Mouse (Mus musculus): ENCODE results near the gene Kif16b. TPM values are rescaled to one million over a fixed set of nuclear protein-coding genes. Genes with fewer than 3 reads are reported as not detected.

The Kif16b gene
- polyA plus RNA-seq, 1 experiment = 13.7 TPM

DNA sequence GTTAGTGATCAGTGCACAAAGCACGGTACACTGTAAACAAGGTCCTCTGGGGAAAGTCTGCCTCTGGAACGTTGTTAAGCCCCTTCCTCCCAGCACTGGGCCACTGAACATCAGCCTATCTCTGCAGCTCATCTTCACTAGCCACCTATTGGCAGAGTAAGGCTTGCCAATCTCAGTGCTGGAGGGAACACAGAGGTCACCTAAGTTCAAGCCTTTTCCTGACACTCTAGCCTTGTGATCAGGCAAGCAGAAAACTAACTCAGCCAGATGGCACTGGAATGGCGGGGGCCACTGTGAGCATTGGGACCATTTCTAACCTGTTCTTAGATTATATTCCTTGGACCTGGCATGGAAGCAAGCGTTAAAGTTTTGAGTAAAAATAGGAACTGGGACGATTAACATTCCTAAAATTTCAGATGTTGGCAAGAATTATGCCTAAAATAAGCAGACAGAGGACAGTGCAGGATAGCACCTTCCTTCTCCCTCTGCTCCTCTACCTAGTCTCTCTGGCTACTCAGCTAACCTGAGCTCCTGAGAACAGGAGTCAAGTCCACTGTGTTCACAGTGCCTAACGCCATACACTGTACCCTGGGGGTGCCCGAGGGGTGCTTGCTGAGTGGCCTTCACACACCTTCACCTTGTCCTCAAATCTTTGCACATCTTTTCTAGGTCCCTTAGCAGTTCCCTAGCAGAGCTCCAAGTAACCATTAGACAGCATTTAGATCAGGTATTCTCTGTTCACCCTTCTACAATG is 18.3 kb downstream of the Kif16b start:
- H3K4me3 ChIP-seq (ENCODE audit: insufficient read depth, low read depth, low read length) = no peak overlapping the region
- H3K27ac ChIP-seq (replicated peaks; ENCODE audit: low read depth, low read length) = no peak overlapping the region
- H3K4me1 ChIP-seq (ENCODE audit: control insufficient read depth, insufficient read depth, insufficient read length, low read length) = peaks cover 7% of the 10 kb centered on the region; the same call in 1 of the 2 replicates

GRCm38 (mm10) chr2:142882466-142882865 is 18.9 kb downstream of the Kif16b start:
- peaks cover 7% of the 10 kb centered on the region; the same call in 1 of the 2 replicates for H3K4me1 ChIP-seq (ENCODE audit: control insufficient read depth, insufficient read depth, insufficient read length, low read length)
- no peak overlapping the region for H3K27ac ChIP-seq (replicated peaks; ENCODE audit: low read depth, low read length)
- no peak overlapping the region for H3K4me3 ChIP-seq (ENCODE audit: insufficient read depth, low read depth, low read length)

DNA sequence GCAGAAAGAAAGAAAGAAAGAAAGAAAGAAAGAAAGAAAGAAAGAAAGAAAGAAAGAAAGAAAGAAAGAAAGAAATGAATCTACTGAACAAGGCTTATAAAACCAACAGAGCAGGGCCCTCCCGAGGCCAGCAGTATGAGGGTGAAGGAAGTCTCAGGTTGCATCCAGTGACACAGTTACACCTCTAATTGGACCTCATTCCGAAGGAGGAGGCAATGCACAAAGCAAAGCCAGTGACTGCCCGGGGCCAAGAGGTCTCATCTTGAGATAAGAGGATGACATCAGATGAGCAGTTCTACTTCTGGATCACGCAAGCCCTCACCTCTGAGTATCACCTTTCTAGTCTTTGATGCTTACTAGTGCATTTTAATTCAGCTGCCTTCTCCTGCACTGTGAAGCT is 20.2 kb downstream of the Kif16b start:
- no peak overlapping the region for H3K4me3 ChIP-seq (ENCODE audit: insufficient read depth, low read depth, low read length)
- peaks cover 7% of the 10 kb centered on the region; the same call in 1 of the 2 replicates for H3K4me1 ChIP-seq (ENCODE audit: control insufficient read depth, insufficient read depth, insufficient read length, low read length)
- H3K27ac ChIP-seq (replicated peaks; ENCODE audit: low read depth, low read length) = no peak overlapping the region

GRCm38 (mm10) chr2:142879257-142879818 is 22.0 kb downstream of the Kif16b start:
- Histone ChIP-seq H3K4me1 (ENCODE audit: control insufficient read depth, insufficient read depth, insufficient read length, low read length) (peaks cover 14% of the 10 kb centered on the region; the same call in 1 of the 2 replicates), H3K27ac (replicated peaks; ENCODE audit: low read depth, low read length) (no peak overlapping the region; the same call in 1 of the 2 replicates), H3K4me3 (ENCODE audit: insufficient read depth, low read depth, low read length) (no peak overlapping the region)

DNA sequence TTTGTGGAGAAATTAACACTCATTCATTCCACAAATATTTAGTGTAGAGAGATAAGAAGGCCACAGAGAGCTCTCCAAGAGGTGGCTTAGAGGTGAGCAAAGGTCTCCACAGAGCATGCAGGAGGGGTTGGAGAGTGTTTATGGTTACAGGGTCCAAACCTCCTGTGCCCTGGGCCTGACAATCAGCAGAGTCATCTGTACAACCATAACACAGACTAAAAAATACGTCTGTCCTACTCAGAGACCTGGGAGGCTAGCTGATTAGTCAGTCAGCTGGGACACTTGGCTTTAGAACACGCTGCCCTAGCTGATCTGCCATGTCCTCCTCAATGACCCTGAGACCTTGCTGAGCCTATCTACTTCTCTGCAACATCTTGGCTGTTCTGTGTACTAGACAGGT is 24.7 kb downstream of the Kif16b start:
- Histone ChIP-seq H3K4me3 (ENCODE audit: insufficient read depth, low read depth, low read length) (no peak overlapping the region), H3K27ac (replicated peaks; ENCODE audit: low read depth, low read length) (no peak overlapping the region), H3K4me1 (ENCODE audit: control insufficient read depth, insufficient read depth, insufficient read length, low read length) (peaks cover 9% of the 10 kb centered on the region; the same call in 1 of the 2 replicates)

GRCm38 (mm10) chr2:142875936-142876335 is 25.4 kb downstream of the Kif16b start:
- Histone ChIP-seq H3K4me3 (ENCODE audit: insufficient read depth, low read depth, low read length) (no peak overlapping the region), H3K4me1 (ENCODE audit: control insufficient read depth, insufficient read depth, insufficient read length, low read length) (peaks cover 9% of the 10 kb centered on the region; the same call in 1 of the 2 replicates), H3K27ac (replicated peaks; ENCODE audit: low read depth, low read length) (no peak overlapping the region)

GRCm38 (mm10) chr2:142874562-142874961 is 26.8 kb downstream of the Kif16b start:
- H3K4me3 ChIP-seq (ENCODE audit: insufficient read depth, low read depth, low read length) = no peak overlapping the region
- no peak overlapping the region for H3K27ac ChIP-seq (replicated peaks; ENCODE audit: low read depth, low read length)
- peaks cover 9% of the 10 kb centered on the region; the same call in 1 of the 2 replicates for H3K4me1 ChIP-seq (ENCODE audit: control insufficient read depth, insufficient read depth, insufficient read length, low read length)

- H3K4me1 ChIP-seq (ENCODE audit: control insufficient read depth, insufficient read depth, insufficient read length, low read length) = peaks cover 2% of the 10 kb centered on the region
- no peak overlapping the region for H3K4me3 ChIP-seq (ENCODE audit: insufficient read depth, low read depth, low read length)
- no peak overlapping the region for H3K27ac ChIP-seq (replicated peaks; ENCODE audit: low read depth, low read length)
These were observed 31.3 kb downstream of the Kif16b start for GRCm38 (mm10) chr2:142870055-142870454.

- Histone ChIP-seq H3K27ac (replicated peaks; ENCODE audit: low read depth, low read length) (no peak overlapping the region), H3K4me1 (ENCODE audit: control insufficient read depth, insufficient read depth, insufficient read length, low read length) (no peaks in the 10 kb centered on the region; the same call in 1 of the 2 replicates), H3K4me3 (ENCODE audit: insufficient read depth, low read depth, low read length) (no peak overlapping the region)
These were observed 33.9 kb downstream of the Kif16b start for GRCm38 (mm10) chr2:142867481-142867880.

GRCm38 (mm10) chr2:142860994-142861393 is 40.3 kb downstream of the Kif16b start:
- Histone ChIP-seq H3K4me3 (ENCODE audit: insufficient read depth, low read depth, low read length) (no peak overlapping the region), H3K4me1 (ENCODE audit: control insufficient read depth, insufficient read depth, insufficient read length, low read length) (no peaks in the 10 kb centered on the region), H3K27ac (replicated peaks; ENCODE audit: low read depth, low read length) (no peak overlapping the region)

- Histone ChIP-seq H3K27ac (replicated peaks; ENCODE audit: low read depth, low read length) (no peak overlapping the region), H3K4me3 (ENCODE audit: insufficient read depth, low read depth, low read length) (no peak overlapping the region), H3K4me1 (ENCODE audit: control insufficient read depth, insufficient read depth, insufficient read length, low read length) (no peaks in the 10 kb centered on the region)
These were observed 41.9 kb downstream of the Kif16b start for GRCm38 (mm10) chr2:142859452-142859851.

DNA sequence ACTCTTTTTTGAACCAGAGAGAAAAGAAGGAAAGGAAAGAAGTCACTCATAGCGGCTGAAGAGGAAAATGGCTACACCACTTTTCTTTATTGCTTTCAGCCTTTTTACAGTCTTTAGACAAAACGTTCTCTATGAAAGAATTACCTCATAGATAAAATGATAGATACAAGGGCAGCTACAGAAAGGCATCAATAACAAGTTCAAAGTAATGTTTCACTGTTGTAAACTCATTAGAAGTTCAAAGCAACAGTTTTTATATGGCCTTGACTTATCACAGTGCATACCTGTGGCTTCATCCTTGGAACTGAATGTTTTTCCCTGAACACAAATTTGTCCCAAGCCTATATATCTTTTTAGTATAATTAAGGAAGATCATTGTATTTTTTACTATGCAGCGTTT is 62.6 kb downstream of the Kif16b start:
- Histone ChIP-seq H3K4me1 (ENCODE audit: control insufficient read depth, insufficient read depth, insufficient read length, low read length) (no peaks in the 10 kb centered on the region), H3K4me3 (ENCODE audit: insufficient read depth, low read depth, low read length) (no peak overlapping the region), H3K27ac (replicated peaks; ENCODE audit: low read depth, low read length) (no peak overlapping the region)

- Histone ChIP-seq H3K27ac (replicated peaks; ENCODE audit: low read depth, low read length) (no peak overlapping the region), H3K4me1 (ENCODE audit: control insufficient read depth, insufficient read depth, insufficient read length, low read length) (no peaks in the 10 kb centered on the region), H3K4me3 (ENCODE audit: insufficient read depth, low read depth, low read length) (no peak overlapping the region)
These were observed 63.2 kb downstream of the Kif16b start for GRCm38 (mm10) chr2:142838118-142838517.

GRCm38 (mm10) chr2:142834751-142835150 is 66.6 kb downstream of the Kif16b start:
- Histone ChIP-seq H3K4me3 (ENCODE audit: insufficient read depth, low read depth, low read length) (no peak overlapping the region), H3K27ac (replicated peaks; ENCODE audit: low read depth, low read length) (no peak overlapping the region), H3K4me1 (ENCODE audit: control insufficient read depth, insufficient read depth, insufficient read length, low read length) (no peaks in the 10 kb centered on the region)

- Histone ChIP-seq H3K4me3 (ENCODE audit: insufficient read depth, low read depth, low read length) (no peak overlapping the region), H3K4me1 (ENCODE audit: control insufficient read depth, insufficient read depth, insufficient read length, low read length) (no peaks in the 10 kb centered on the region), H3K27ac (replicated peaks; ENCODE audit: low read depth, low read length) (no peak overlapping the region)
These were observed 68.5 kb downstream of the Kif16b start for GRCm38 (mm10) chr2:142832617-142833422.
